Mouse (Mus musculus) cortical plate, adult 2 months (tissue): Measurements from ENCODE around the gene Lsmem1.

Source experiments
- CTCF ChIP-seq: fragments of 200-500 bp; IDR thresholded peaks from 2 replicates; pipeline ENCODE4 v1.5.1; 2011; ENCODE audit warnings: mild to moderate bottlenecking, control low read depth, low read length; ENCODE audit not compliant: insufficient read depth; ENCODE audit errors: extremely low read depth
- POLR2A ChIP-seq: fragments of 200-500 bp; IDR thresholded peaks from 2 replicates; pipeline ENCODE4 v1.6.1; 2011; ENCODE audit warnings: mild to moderate bottlenecking, low read length, control low read depth; ENCODE audit not compliant: insufficient read depth; ENCODE audit errors: extremely low read depth

DNA sequence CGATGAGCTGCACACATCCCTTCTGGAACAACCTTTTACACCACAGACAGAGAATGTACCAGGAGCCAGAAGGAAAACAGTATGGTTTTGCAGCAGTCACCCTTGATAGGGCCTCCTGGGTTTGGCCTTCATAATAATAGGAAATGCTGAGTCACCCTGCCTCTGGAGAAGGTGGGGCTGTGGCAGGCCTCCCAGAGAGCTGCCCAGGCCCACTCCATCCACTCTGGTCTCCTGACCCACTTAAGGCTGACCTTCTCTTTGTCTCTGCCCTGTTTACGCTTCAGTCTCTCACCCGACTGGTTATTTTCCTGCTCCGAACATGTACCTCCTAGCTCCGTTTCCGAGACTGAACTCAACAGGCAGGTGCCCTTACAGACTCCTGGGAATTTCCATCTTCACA lies 48.7 kb upstream of the Lsmem1 start:
- TF ChIP-seq CTCF (no peak), POLR2A (no peak)
